Mouse (Mus musculus): ENCODE measurements around the gene Ss18l1. TPM values are rescaled to one million over a fixed set of nuclear protein-coding genes. Genes with fewer than 3 reads are reported as not detected.

Ss18l1 gene
- polyA plus RNA-seq, 1 experiment from 2014 or later: 8.1 TPM

GRCm38 (mm10) chr2:180051986-180052733, 9.9 kb downstream of the Ss18l1 start:
- in situ Hi-C loops (cut with MboI; ENCODE audit: low pct_unique_long_range_greater_than_20kb): no loop called here
- ChIA-PET POLR2A (interaction anchor here (0.6 kb wide), 1 partner anchor 19 kb away, joined by 3 read pairs; no protein-coding TSS in a partner anchor), CTCF (interaction anchor here (1.0 to 3.2 kb wide), 13 partner anchors 10 to 136 kb away, joined by 3 to 47 read pairs (median 5); no protein-coding TSS in a partner anchor)
- ATAC-seq (no peak), DNase-seq (ENCODE audit: low read depth, low spot score) (no peak)
- no peaks in the 10 kb centered on the region for H3K27me3 ChIP-seq
- TF ChIP-seq CTCF (IDR thresholded peaks at IDR 0.05): no peak

GRCm38 (mm10) chr2:180053001-180053400, 10.7 kb downstream of the Ss18l1 start:
- ATAC-seq (no peak), DNase-seq (ENCODE audit: low read depth, low spot score) (no peak)
- TF ChIP-seq CTCF (IDR thresholded peaks at IDR 0.05): no peak
- no peaks in the 10 kb centered on the region for H3K27me3 ChIP-seq
- in situ Hi-C loops (cut with MboI; ENCODE audit: low pct_unique_long_range_greater_than_20kb): no loop called here
- ChIA-PET CTCF (interaction anchor here (2.5 kb wide), 1 partner anchor 132 kb away, joined by 7 read pairs; no protein-coding TSS in a partner anchor), POLR2A (no interaction called here)

- DNase-seq (ENCODE audit: low read depth, low spot score) (no peak), ATAC-seq (no peak)
- ChIA-PET CTCF (interaction anchor here (0.9 to 5.7 kb wide), 2 partner anchors 12 to 150 kb away, joined by 3 to 23 read pairs; no protein-coding TSS in a partner anchor), POLR2A (interaction anchor here (0.6 kb wide), 1 partner anchor 83 kb away, joined by 3 read pairs; no protein-coding TSS in a partner anchor)
- TF ChIP-seq CTCF (IDR thresholded peaks at IDR 0.05): no peak
- in situ Hi-C loops (cut with MboI; ENCODE audit: low pct_unique_long_range_greater_than_20kb): no loop called here
- H3K27me3 ChIP-seq: no peaks in the 10 kb centered on the region
These were observed 21.2 kb downstream of the Ss18l1 start for GRCm38 (mm10) chr2:180063338-180064131.

- POLR2A ChIA-PET: interaction anchor here (1.0 to 1.7 kb wide), 6 partner anchors 9 to 50 kb away, joined by 3 to 6 read pairs (median 4); partner anchors contain the start of gene Osbpl2
- DNase-seq (ENCODE audit: low read depth, low spot score): no peak
- no peak for TF ChIP-seq CTCF (IDR thresholded peaks at IDR 0.05)
These were observed 27.6 kb downstream of the Ss18l1 start for GRCm38 (mm10) chr2:180069770-180070480.

GRCm38 (mm10) chr2:180070481-180071453, 28.5 kb downstream of the Ss18l1 start, which contains the start of gene Mtg2:
Gene Mtg2 (plus strand): TSS chr2:180070588.
- in situ Hi-C loops (cut with MboI; ENCODE audit: low pct_unique_long_range_greater_than_20kb): loop anchor here (10.0 kb wide), 2 partner anchors 54 to 184 kb away; partner anchors contain the start of gene Rps21
- no peaks in the 10 kb centered on the region for H3K27me3 ChIP-seq
- POLR2A ChIA-PET: interaction anchor here (0.7 to 1.7 kb wide), 7 partner anchors 8 to 49 kb away, joined by 3 to 6 read pairs (median 3); partner anchors contain the start of gene Osbpl2
- no peak for TF ChIP-seq CTCF (IDR thresholded peaks at IDR 0.05)
- DNase-seq (ENCODE audit: low read depth, low spot score): no peak
- peak; percentile 84 for ATAC-seq
- CTCF ChIA-PET: interaction anchor here (1.4 kb wide), 2 partner anchors 9 to 18 kb away, joined by 3 to 5 read pairs; no protein-coding TSS in a partner anchor

More at GRCm38 (mm10) chr2:180069770-180070480, 27.6 kb downstream of the Ss18l1 start:
- CTCF ChIA-PET: interaction anchor here (1.2 to 1.4 kb wide), 2 partner anchors 10 to 13 kb away, joined by 3 to 5 read pairs; no protein-coding TSS in a partner anchor
- no peaks in the 10 kb centered on the region for H3K27me3 ChIP-seq
- in situ Hi-C loops (cut with MboI; ENCODE audit: low pct_unique_long_range_greater_than_20kb): loop anchor here (10.0 kb wide), 2 partner anchors 55 to 185 kb away; partner anchors contain the start of gene Rps21
- ATAC-seq: no peak

- DNase-seq (ENCODE audit: low read depth, low spot score) (no peak), ATAC-seq (no peak)
- POLR2A ChIA-PET: interaction anchor here (0.9 to 1.7 kb wide), 2 partner anchors 9 to 48 kb away, joined by 3 to 6 read pairs; partner anchors contain the start of gene Osbpl2
- CTCF ChIA-PET: interaction anchor here (1.4 kb wide), 2 partner anchors 8 to 17 kb away, joined by 3 to 5 read pairs; no protein-coding TSS in a partner anchor
- in situ Hi-C loops (cut with MboI; ENCODE audit: low pct_unique_long_range_greater_than_20kb): loop anchor here (10.0 kb wide), 2 partner anchors 53 to 183 kb away; partner anchors contain the start of gene Rps21
- no peak for TF ChIP-seq CTCF (IDR thresholded peaks at IDR 0.05)
- H3K27me3 ChIP-seq: no peaks in the 10 kb centered on the region
These were observed 29.4 kb downstream of the Ss18l1 start for GRCm38 (mm10) chr2:180071671-180072070.

- DNase-seq (ENCODE audit: low read depth, low spot score) (no peak), ATAC-seq (no peak)
- in situ Hi-C loops (cut with MboI; ENCODE audit: low pct_unique_long_range_greater_than_20kb): loop anchor here (10.0 kb wide), 2 partner anchors 52 to 182 kb away; partner anchors contain the start of gene Rps21
- ChIA-PET POLR2A (no interaction called here), CTCF (no interaction called here)
- H3K27me3 ChIP-seq: no peaks in the 10 kb centered on the region
- TF ChIP-seq CTCF (IDR thresholded peaks at IDR 0.05): no peak
These were observed 30.6 kb downstream of the Ss18l1 start for GRCm38 (mm10) chr2:180072886-180073285.

- no peak for TF ChIP-seq CTCF (IDR thresholded peaks at IDR 0.05)
- no peak for ATAC-seq
These were observed 35.3 kb downstream of the Ss18l1 start for GRCm38 (mm10) chr2:180077622-180078021.

More at GRCm38 (mm10) chr2:180077622-180078021, 35.3 kb downstream of the Ss18l1 start:
- POLR2A ChIA-PET: no interaction called here
- in situ Hi-C loops (cut with MboI; ENCODE audit: low pct_unique_long_range_greater_than_20kb): loop anchor here (10.0 kb wide), 2 partner anchors 47 to 177 kb away; partner anchors contain the start of gene Rps21
- no peaks in the 10 kb centered on the region for H3K27me3 ChIP-seq
- no peak for DNase-seq (ENCODE audit: low read depth, low spot score)
- CTCF ChIA-PET: interaction anchor here (1.0 kb wide), 1 partner anchor 38 kb away, joined by 3 read pairs; no protein-coding TSS in a partner anchor

Data from Patski (cell line).